Mouse (Mus musculus): ENCODE results near the gene Slc25a43. TPM values are rescaled to one million over a fixed set of nuclear protein-coding genes. Genes with fewer than 3 reads are reported as not detected.

Slc25a43 gene
- 0.57 TPM in 2 replicates for polyA plus RNA-seq (2012; rRNA removed)

DNA sequence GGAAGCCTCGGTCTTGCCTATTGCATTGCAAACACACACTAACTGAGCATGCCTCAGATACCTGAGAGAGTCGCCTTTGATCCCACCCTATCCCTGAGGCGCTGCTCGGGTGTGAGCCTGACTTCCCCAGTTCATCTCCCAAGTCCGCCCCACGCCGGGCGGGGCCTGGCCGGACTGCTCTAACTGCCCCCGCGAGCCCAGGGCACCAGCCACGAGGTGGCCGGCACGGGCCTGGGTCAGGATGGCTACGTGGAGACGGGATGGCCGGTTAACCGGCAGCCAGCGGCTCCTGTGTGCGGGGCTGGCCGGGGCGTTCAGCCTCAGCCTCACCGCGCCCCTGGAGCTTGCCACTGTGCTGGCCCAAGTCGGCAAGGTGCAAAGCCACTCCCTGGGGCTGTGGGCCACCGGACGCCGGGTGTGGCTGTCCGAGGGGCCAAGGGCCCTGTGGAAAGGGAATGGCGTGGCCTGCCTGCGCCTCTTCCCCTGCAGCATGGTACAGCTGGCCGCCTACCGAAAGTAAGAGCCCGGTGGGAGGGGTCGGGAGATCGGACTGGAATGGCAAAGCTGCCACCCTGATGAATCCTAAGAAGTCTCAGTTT lies at the start of gene Slc25a43:
TSS of gene Slc25a43 (plus strand) at position 157 of the 599 bp plus-strand sequence.
- no peak for DNase-seq (ENCODE audit: low read depth)

DNA sequence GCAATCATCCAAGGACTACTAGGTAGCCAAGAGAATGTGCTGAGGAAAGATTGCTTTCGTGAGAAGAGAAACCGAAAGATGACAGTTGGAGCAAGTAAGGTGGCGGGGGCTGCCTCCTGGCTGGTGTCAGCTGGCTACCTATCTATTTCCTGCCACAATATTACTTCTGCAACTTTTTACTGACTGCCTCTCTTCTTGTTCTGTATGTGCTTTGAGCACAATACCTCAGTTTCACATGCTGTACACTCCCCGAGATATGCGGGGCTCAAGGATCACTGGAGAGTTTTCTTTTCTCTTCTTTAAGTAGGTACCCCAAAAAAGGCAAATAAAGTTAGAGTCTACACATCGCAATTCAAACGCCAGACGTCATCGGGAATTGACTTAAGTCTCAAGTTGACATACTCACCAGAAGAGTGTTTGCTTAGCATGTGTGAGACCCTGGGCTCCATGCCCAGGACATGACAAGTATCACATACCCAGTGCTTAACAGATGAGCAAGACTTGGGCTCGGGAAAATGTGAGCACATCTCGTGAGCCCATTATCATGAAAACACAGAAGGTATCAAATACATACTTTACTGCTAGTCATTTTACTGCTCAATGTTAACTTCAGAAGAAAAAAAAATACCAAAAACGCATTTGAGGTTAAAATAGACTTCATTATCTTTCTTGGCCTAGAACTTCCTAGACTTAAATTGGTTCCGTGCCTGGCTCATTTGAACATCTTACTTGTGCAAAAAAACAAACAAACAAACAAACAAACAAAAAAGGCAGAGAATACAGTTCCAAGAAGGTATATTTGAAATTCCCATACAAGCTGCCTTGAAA lies 3.1 kb upstream of the Slc25a43 start:
- no peak for DNase-seq (ENCODE audit: low read depth)

DNA sequence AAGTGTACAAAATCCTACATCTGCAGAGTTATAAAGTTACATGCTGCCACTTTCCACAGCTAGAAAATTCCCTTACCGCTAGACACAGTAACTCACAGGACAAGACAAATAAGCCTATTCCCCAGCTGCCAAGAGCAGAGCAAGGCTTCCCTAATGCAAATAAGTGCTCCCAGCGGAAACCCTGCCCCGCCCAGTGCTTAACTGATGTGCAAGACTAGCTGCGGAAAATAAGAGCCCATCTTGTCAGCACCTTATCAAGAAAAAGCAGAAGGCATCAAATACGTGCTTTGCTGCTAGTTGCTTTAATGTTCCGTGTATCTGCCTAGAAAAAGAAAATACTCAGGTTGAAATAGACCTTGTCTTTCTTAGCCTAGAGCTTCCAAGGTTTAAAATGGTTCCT lies 2.2 kb upstream of the Slc25a43 start:
- DNase-seq (ENCODE audit: low read depth) = no peak

- DNase-seq (ENCODE audit: low read depth) = no peak
These were observed 715 bp upstream of the Slc25a43 start for GRCm38 (mm10) chrX:36742744-36743143.

GRCm38 (mm10) chrX:36744735-36745134 lies 1.3 kb downstream of the Slc25a43 start:
- DNase-seq (ENCODE audit: low read depth) = no peak

DNA sequence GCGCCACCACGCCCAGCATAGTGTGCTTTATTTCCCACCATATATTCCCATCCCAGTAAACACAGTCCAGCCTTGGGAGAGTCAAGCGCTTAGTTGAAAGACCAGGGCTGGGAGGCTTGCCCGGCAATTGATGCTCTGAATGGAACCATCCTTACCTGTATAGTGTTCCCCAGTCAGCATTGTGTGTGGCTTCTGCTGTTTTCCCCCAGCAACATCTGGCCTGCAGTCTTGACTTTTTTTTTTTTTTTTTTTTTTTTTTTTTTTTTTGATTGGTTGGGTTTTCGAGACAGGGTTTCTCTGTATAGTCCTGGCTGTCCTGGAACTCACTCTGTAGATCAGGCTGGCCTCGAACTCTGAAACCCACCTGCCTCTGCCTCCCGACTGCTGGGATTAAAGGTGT lies 1.9 kb downstream of the Slc25a43 start:
- no peak for DNase-seq (ENCODE audit: low read depth)

DNA sequence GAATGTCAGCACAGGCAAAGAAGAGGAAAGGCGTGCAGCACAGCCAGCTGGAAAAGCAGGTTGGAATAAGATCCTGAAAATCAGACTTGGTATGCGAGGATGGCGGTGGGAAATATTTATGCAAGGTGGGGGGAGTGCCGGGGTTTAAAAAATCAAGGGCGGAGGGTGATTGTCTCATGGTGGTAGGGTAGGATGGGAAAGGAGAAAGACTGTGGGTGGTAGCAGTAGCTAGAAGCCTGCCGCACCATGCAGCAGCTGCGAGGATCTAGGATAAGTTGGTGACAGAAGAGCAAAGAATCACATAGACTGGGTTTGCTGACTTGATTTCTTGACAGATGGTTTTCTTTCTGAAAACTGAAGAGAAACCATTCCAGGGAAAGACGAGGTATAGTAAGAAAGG lies 3.3 kb downstream of the Slc25a43 start:
- DNase-seq (ENCODE audit: low read depth) = no peak

- DNase-seq (ENCODE audit: low read depth) = no peak
These were observed 5.1 kb downstream of the Slc25a43 start for GRCm38 (mm10) chrX:36748573-36748972.

- no peak for DNase-seq (ENCODE audit: low read depth)
These were observed 5.9 kb downstream of the Slc25a43 start for GRCm38 (mm10) chrX:36749281-36749785.

DNA sequence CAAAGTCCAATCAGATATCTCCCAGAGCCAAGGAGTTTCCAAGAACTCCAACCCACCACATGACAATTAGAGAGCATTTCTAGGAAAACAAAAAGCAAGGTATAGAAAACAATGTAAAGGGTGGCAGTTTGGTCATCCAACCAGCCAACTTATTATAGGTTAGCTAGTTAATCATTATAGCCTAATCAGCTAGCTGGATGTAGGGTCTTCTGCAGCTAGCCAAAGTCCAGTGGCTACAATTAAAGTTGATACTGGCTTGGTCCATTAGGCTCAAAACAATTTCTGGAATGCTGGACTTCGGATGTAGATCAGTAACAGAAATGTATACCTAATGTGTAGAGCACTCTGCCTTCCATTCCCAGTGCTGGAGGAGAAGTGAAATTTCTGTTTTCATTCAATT lies 7.1 kb downstream of the Slc25a43 start:
- DNase-seq (ENCODE audit: low read depth) = no peak

- no peak for DNase-seq (ENCODE audit: low read depth)
These were observed 9.1 kb downstream of the Slc25a43 start for GRCm38 (mm10) chrX:36752586-36752985.

DNA sequence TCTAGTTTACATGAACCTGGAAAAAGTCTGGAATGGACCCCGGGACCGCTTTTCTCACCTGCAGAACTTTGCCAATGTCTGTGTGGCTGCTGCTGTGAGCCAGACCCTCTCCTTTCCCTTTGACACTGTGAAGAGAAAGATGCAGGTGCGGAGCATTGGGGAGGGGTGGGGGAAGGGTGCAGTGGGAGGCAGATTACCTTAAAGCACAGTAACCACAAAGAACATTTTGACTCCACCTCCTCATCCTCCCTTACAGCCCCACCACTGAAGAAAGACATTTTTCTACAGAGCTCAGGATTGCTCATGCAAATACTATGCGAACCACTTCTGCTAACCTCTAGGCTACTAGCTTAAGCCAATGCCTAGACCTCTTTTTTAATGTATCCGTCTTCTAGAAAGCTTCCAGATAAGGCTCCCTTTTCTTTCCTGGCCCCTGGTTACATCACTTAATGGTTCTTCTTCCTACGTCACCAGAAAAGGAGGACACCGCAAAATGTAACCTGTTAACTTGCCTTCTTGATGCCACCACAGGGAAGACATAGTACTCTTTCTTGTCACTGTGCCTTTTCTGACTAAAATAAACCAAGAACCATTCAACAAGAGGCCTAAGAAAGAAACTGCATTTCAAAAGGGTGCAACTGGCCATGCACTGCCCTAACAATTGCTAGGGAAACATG lies 14.5 kb downstream of the Slc25a43 start:
- DNase-seq (ENCODE audit: low read depth) = no peak

- DNase-seq (ENCODE audit: low read depth) = no peak
These were observed 15.1 kb downstream of the Slc25a43 start for GRCm38 (mm10) chrX:36758566-36758965.

DNA sequence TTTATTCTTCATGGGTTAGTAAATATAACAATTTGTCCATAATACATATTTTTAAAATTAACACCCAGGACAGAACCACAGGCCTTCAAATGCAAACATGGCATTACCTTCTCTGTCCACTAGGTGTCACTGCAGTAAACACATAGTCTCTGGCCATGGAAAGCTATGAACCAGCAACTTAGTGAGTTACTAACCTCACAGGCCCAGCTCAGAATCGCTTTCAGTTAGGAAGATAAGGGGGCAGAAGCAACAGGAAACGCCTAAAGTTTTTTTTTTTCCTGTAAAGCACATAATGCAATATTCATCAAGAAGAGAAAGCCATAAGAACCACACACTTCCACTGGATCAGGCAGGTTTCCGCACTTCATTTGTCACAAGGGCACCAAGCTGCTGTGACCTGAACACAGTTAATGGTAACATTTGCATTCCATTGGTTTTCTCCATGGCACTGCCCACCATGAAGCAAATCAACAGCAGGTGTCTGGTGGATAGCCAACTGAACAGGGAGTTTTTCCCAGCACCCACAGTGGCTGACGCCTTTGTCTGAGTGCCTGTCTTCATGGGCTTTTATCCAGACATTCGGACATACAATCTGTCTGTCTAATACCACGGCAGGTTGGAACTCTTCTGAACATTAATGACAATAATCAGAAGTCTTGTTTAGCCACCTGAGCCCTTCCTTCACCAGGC lies 17.6 kb downstream of the Slc25a43 start:
- no peak for DNase-seq (ENCODE audit: low read depth)

- no peak for DNase-seq (ENCODE audit: low read depth)
These were observed 18.8 kb downstream of the Slc25a43 start for GRCm38 (mm10) chrX:36762289-36762688.

DNA sequence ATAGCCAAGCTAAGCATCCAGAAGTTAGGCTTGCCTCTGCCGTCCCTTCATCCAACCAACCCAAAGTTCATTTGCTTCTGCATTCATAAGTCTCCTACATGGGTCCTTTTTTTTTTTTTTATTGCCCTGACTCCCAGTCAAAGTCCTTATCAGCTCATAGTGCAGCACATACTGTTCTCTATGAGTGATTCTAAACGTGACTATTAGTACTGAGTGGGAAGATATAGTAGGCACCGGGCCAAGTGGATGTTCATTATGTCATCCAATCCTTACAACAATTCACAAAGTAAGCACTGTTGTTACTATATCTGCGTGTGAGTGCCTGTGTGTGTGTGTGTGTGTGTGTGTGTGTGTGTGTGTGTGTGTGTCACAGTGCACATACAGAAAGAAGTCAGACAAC lies 19.4 kb downstream of the Slc25a43 start:
- DNase-seq (ENCODE audit: low read depth) = no peak

GRCm38 (mm10) chrX:36763298-36763933 lies 20.0 kb downstream of the Slc25a43 start:
- DNase-seq (ENCODE audit: low read depth) = no peak

DNA sequence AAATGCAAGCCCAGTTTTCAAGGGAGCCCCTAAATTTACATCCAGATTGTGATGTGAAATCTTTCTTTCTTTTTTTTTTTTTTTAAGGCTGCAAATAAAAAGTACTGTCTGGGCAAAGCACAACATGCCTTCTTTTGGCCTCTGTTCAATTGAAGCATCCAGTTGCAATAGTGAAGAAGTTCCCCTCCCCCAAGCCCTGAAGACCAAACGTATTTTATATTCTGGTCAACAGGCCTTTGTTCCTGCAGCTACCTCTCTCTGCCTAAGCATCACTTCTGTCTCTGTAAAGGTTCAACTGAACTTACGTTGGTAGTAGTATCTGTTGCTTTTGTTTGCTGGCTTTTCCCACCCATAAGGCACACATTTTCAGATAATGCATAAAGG lies 20.5 kb downstream of the Slc25a43 start:
- no peak for DNase-seq (ENCODE audit: low read depth)

DNA sequence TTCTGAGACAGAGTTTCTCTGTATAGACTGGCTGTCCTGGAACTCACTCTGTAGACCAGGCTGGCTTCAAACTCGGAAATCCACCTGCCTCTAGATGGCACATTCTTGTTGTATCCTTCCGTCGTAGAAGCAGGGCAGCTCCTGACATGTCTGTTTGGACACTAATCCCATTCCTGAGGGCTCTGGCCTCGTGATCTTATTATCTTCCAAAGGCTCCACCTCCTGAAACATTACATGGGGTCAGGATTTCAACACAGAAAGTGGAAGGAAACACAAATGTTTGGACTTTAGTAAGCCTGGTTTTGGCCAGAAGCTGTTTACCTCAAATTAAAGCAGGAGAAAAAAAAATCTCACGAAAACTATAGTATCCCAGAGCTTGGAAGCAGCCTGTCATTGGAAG lies 23.9 kb downstream of the Slc25a43 start:
- DNase-seq (ENCODE audit: low read depth) = no peak

- DNase-seq (ENCODE audit: low read depth) = no peak
These were observed 29.1 kb downstream of the Slc25a43 start for GRCm38 (mm10) chrX:36772591-36772990.

DNA sequence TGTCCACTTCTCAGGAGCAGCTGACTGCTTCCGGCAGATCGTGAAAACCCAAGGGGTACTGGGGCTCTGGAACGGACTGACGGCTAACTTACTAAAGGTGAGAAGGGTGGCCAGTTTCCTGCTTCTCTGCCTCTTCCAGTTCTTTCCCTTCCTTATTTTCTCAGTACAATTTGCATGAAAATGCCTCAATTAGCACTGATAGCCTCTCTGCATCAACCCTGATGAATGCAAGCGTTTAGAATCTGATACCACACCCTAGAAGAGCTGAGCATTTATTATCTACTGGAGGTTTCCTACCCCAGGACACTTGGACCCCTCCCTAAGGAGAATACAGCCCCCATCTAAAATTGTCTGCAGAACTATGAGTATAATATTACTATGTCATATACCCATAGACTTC lies 32.1 kb downstream of the Slc25a43 start:
- DNase-seq (ENCODE audit: low read depth) = no peak

DNA sequence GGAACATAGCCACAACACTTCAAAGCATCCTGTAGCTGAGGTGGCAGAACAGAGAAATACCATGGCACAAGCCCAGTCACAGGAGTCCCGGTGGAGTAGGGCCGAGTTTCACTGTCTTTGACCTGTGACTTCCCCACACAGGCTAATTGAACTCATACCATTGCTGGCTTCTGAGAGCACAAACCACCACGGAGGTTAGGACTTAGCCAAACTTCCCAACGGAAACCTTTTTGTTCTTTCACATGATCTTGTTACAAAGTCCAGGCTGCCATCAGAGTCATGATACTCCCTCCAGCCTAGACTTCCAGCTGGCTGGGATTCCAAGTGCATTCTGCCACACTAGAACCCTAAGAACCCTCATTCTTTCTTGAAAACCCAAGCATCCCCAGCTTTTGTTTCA lies 34.2 kb downstream of the Slc25a43 start:
- no peak for DNase-seq (ENCODE audit: low read depth)
